Mouse (Mus musculus) embryo, embryonic 11 days (tissue): Measurements from ENCODE around the gene Gp9.
A peak's percentile ranks its signal among the peaks of the same experiment; 100 is the strongest.
"Not testable (repeated sequence)": the region's sequence is repeated elsewhere in the genome, so short reads cannot be mapped to it uniquely, and the experiment has no call there.

Experiments used
- DNase-seq: peaks from one replicate; pipeline ENCODE4 v3.0.0-alpha.2; 2015

Gene Gp9

GRCm38 (mm10) chr6:87750184-87750910, 27.5 kb upstream of the Gp9 start:
- no peak for DNase-seq

GRCm38 (mm10) chr6:87751574-87751973, 26.3 kb upstream of the Gp9 start:
- no peak for DNase-seq

- no peak for DNase-seq
These were observed 22.7 kb upstream of the Gp9 start for GRCm38 (mm10) chr6:87755196-87755595.

DNA sequence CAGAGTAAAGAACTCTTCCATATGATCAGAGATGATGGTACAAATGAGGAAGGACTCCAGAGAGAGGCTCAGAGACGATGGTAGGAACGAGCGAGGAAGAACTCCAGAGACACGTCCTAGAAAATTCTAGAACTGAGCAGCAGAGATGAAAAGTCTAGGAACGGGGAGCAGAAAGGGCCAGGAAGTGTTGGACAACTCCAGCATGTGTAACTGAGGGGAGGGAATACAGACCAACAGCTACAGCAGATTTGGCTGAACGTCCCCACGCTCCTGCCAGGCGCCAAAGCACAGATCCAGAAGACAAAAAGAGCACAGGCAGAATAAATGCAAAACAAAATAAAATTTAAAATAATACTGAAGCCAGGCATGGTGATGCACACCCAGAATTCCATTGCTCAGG, 21.0 kb upstream of the Gp9 start:
- no peak for DNase-seq

DNA sequence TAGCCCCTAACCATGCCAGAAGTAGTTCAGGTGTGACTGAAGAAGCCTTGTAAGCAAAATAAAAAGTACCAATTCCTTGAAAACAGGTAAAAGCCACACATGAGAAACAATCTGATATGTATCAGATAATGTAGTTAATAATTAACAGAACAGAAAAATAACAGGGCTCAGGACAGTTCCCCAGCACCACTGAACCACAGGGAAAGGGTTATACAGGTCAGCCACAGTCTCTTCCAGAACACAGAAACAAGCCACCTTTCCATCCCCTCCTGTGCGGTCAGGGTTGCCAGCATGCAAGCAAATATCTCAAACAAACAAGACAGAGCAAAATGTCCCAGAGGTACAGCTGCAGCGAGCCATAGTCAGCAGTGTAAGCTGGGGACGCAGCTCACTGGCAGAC, 18.5 kb upstream of the Gp9 start:
- DNase-seq: no peak

GRCm38 (mm10) chr6:87759850-87760249, 18.0 kb upstream of the Gp9 start:
- DNase-seq: no peak

DNA sequence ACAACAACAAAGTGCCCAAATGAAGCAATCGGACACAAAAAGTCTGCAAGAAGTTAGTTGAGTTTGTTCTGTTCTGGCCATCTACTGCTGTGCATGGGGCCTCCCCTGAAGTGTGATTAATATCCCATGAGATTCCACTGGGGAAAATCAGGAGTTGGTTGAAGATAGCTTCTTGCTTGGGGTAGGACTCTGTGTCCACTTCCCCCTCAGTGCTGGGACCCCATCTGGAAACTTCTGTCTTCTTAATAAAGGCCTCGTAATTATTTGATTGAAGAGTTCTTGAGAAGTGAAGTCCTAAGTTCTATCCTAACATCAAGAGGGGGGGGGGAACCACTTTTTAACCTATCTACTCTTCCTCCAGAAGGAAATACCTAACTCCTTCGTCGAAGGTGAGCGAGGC, 15.7 kb upstream of the Gp9 start:
- DNase-seq: no peak

DNA sequence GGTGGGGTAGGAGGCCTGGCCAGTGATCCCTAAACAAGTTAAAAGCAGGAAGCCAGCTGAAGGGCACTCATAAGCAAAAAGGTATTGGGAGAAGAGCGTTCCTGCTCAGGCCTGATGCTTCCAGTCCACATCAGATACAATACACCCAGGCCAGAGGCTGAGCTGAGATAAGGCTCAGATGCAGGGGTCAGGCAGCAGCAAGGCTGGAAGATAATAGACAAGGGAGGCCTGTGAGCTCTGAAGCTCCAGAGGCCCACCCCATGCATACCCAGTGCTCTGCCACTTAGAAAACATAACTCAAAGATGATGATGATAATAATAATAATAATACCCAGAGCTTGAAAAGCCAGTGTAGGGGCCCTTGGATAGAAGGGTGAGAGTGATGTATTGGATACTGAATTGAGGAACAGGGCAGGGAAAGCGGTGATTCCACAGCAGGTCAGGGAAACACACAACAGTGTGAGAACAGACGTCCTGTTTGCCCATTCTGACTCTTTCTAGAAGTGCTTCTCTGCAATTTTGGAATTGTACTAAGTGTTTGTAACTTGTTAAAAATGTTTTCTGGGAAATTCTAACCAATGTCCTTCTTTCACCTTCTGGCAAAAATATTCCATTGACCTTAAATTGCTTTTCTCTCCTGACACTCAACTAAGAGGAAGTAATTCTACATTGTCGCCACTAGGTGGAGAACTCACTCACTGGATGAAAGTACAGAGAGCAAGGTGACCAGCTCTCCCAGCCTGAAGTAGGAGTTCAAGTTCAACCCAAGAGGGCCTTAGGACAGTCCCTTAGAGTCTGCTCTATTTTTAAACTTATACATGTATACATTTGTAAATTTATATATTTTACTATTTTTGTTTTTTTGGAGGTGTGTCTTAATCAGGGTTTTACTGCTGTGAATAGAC, 14.2 kb upstream of the Gp9 start:
- DNase-seq: peak; percentile 39

GRCm38 (mm10) chr6:87764296-87764695, 13.6 kb upstream of the Gp9 start:
- not testable (repeated sequence) for DNase-seq

GRCm38 (mm10) chr6:87770626-87771025, 7.2 kb upstream of the Gp9 start:
- DNase-seq: peak; percentile 27

GRCm38 (mm10) chr6:87774466-87774865, 3.4 kb upstream of the Gp9 start:
- DNase-seq: no peak

DNA sequence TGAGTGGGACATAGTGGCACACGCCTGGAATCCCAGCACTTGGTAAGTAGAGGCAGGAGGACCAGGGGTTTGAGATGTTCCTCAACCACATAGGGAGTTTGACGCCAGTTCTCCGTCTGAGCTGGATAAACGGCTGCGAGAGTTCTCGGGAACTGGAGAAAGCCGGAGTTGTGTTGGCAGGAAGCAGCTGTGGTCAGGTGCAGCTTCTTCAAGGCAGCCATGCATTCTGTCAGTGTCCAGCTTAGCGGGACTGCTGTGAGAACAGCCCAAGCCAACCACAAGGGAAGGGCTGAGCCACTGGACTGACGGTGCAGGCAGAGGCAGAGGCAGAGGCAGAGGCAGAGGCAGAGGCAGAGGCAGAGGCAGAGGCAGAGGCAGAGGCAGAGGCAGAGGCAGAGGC, 3.0 kb upstream of the Gp9 start:
- DNase-seq: no peak

- DNase-seq: no peak
These were observed 2.2 kb upstream of the Gp9 start for GRCm38 (mm10) chr6:87775588-87776245.

- DNase-seq: no peak
These were observed 1.2 kb upstream of the Gp9 start for GRCm38 (mm10) chr6:87776663-87777062.

DNA sequence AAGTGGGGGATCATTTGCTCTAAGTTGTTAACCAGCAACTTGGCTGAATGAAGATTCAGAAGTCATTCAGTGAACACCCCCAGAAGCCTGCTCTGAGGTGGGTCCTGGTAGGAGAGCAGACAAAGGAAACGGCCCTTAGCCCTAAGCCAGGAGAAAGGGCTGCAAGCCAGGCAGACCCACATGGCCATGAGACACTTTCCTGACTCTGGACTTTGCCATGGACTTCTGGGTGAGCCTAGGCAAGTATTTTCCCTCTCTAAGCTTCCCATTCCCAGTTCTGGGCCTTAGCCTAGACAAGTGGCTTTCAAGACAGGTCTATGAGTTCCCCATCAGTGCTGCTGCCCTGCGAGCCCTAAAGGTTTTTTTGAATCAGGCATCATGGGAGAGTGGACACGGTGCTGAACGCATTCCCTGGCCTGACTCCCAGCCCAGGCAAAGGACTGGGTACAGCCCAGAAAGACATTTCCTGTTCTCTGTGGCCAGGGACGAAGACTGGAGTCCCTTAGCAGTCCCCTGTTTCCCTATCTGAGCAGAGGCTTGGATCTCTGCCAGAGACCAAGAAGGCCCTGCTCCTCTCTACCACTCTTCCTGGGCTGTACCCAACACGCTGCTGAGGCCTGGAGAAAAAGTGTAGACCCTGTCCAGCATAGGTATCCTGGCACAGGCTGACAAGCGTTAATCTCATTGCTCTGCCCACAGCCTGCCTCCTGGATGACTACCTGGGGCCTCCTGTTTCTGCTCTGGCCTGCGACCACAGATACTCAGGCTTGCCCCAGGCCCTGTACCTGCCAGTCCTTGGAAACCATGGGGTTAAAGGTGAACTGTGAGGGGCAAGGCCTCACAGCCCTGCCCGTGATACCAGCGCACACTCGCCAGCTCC, 662 bp downstream of the Gp9 start:
- DNase-seq: no peak

GRCm38 (mm10) chr6:87779174-87780165, 1.6 kb downstream of the Gp9 start:
- no peak for DNase-seq

DNA sequence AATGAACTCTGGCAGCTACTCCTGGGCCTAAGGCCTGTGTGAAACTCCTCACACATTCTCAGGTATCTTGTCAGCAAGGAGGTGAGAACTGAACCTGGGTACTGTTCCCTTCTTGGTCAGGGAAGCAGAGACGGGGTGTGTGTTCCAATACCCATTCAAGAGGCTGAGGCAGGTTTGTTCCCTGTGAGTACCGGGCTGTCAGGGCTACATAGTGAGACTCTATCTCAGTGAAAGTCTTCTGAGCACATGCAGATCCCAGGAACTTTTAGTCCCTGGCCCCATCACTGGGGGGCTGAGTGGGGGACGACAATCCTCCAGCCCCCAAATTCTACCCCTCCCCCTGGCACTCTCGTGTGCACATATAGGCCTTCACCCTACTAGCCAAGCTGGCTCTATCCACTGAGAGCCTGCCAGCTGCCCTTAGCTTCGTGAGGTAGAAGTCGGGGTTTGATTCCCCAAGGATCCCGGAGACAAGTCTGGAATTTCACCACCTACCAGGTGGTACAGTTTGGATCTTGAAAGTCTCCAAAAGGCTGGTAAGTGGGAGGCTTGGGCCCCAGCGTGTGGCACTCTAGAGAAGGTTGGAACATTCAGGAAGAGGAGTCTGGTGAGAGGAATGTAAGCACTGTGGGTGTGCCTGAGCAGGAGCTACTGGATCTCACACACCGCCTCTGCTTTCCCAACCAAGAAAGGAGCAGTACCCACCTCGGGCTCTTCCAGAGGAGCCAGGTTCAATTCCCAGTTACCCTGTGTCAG, 2.9 kb downstream of the Gp9 start:
- no peak for DNase-seq

GRCm38 (mm10) chr6:87784033-87784432, 6.2 kb downstream of the Gp9 start:
- no peak for DNase-seq

DNA sequence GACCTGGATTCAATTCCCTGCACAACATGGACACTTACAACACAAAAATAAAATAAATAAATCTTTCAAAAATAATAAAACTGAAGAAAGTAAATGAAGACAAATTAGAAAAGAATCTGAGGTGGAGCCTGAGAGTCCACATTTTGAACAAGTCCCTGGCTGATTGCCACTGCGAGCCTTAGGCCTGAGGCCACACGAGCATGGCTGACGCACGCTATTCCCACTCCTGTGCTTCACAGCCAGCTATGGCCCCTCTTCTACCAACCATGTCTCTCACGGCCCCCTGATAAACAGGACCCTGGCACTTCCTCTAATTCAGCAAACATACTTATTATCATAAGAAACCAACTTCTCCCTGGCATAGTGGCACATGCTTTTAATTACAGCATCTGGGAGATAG, 8.7 kb downstream of the Gp9 start:
- DNase-seq: no peak

- no peak for DNase-seq
These were observed 9.4 kb downstream of the Gp9 start for GRCm38 (mm10) chr6:87787108-87787890.
